Mouse (Mus musculus) lung, postnatal 14 days (tissue): ENCODE results near the gene Txnl4b.

ENCODE experiments used
- DNase-seq: peaks from one replicate; pipeline ENCODE4 v3.0.0; 2021

The Txnl4b gene

DNA sequence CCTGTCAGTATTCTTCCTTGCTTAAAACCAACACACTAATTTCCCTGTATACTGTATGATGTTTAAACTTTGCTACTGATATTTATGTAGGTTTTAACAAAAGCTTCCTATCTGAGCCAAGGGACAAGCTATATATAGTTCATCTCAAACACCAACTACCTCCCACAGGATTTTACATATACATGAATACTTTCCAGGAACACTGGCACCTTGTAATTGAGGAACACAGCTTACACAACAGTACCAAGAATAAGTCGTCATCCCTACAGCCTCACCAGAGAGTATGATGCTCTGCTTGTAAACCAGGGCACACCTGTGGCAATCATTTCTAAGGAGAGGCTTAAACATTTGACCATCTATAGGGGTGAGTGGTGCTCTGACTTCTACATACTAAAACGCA is 41.0 kb downstream of the Txnl4b start:
- DNase-seq, result no peak

DNA sequence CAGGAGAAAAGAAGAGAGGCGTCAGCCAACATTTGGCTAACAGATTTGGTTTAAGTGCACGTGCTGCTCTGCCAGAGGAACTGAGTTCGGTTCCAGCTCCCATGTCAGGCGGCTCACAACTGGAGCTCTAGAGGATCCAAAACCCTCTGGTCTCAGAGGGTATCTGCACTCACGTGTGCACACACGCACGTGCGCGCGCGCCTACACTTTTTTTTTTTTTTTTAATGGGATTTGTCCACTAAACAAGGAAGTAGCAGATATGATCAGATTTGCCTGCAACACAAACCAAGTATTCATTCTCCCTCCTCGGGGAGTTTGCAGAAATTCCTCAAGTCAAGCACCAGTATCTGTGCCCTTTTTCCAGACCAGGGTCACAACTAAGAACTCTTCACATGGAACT is 42.0 kb downstream of the Txnl4b start:
- no peak for DNase-seq

DNA sequence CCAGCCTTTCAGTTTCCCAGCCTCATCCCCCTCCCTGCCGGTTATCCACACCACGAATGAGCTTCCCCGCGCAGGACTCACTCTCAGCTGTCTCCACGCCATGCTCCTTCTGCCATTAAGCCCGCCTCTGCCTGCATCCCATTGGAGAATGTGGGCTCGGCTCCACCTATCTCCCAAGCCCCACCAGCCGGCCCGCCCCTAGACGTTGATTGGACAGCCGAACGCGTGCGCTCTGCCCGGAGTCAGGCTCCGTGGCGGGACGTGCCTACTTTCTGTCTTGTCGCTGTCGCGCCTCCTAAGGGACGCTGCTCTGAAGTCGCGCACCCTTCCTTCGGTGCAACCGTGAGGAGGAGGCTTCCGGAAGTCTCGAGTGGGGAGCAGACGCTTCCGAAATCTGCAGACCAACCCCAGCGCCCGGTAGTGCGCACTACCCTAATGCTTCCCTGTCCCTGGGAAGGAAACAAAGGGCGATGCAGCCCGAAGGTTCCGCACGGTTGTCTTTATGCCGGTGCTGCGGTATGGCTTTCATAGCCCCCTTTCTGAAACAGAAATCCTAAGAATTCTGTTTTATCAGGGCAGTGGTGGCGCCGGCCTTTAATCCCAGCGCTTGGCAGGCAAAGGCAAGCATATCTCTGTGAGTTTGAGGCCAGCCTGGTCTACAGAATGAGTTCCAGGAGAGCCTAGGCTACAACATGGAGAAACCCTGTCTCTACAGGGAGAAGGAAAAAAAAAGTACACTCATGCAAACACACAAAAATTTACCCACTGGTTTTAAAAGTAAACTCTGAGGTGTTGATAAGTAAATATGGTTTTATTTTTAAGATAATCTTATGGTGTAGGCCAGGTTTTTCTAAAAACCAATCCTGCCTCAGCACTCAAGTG is 42.8 kb downstream of the Txnl4b start, which contains the start of gene Dhodh:
TSS of gene Dhodh (minus strand) at position 403 of the 882 bp plus-strand sequence.
- DNase-seq, result peak; percentile 95

DNA sequence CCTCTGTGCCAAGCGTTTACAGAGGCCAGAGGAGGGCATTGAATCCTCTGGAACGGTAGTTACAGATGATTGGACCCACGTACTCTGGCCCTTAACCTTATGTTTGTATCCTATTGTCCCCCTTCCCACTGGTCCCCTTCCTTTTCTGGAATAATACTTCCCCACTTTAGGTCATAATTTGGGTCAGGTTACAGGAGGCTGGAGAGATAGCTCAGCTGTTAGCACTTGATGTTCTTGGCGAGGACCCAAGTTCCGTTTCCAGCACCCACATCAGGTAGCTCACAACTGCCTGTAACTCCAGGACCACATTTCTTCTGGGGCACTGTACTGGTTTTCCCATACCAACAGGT is 43.4 kb downstream of the Txnl4b start:
- DNase-seq, result no peak

DNA sequence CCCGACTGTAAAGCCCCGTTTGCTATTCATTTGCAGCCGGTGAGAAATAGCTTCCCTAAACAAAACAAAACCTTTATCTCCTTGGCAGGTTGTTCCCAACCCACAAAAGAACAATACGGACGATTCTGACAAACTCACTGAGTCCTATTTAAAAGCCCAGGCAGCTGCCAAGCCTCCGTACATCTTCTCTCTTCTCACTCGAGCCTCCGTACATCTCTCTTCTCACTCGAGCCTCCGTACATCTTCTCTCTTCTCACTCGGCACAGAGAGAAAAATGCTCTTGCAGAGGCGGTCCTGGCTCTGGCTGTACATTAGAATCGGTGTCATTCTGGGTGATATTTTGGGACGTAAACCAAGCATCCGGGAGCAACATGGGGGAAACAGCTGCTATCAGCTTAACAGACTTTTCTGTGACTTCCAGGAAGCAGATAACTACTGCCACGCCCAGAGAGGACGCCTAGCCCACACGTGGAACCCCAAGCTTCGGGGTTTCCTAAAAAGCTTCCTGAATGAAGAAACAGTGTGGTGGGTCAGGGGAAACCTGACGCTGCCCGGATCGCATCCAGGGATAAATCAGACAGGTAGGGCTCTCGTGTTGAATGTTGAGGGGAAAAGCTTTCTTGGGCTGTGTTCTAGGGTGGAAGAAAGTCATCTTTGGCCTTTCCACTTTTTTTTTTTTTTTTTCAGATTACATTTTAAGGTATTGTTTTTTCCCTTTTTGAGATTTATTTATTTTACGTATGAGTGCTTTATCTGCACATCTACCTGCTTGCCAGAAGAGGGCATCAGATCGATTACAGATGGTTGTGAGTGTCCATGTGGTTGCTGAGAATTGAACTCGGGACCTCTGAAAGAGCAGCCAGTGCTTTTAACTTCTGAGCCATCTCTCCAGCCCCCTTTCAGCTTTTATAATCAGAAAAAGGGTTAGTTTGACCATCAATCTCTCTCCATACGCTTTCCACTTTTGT is 48.8 kb downstream of the Txnl4b start, which contains the start of gene Pkd1l3:
TSS of gene Pkd1l3 (plus strand) at position 275 of the 968 bp plus-strand sequence.
- no peak for DNase-seq

- DNase-seq, result no peak
These were observed 49.9 kb downstream of the Txnl4b start for GRCm38 (mm10) chr8:109615569-109615968.
